Mouse (Mus musculus): ENCODE data around the gene Notch1. TPM values are rescaled to one million over a fixed set of nuclear protein-coding genes. Genes with fewer than 3 reads are reported as not detected.

Notch1 gene
- polyA plus RNA-seq, 1 experiment from 2014 or later: 11.3 TPM

GRCm38 (mm10) chr2:26504772-26505480 lies 11.5 kb downstream of the Notch1 start:
- Histone ChIP-seq H3K27ac (no peak overlapping the region), H3K36me3 (no peaks in the 10 kb centered on the region), H3K4me3 (replicated peaks) (no peak overlapping the region), H3K4me2 (replicated peaks) (peak overlapping the region; percentile 88), H3K9me3 (no peaks in the 10 kb centered on the region), H3K4me1 (replicated peaks) (peaks cover 59% of the 10 kb centered on the region), H3K9ac (no peak overlapping the region), H3K27me3 (replicated peaks) (no peaks in the 10 kb centered on the region)
- ATAC-seq: no peak
- WGBS: 61% methylated on average over 9 of the region's 9 CpGs

GRCm38 (mm10) chr2:26503661-26504575 lies 12.5 kb downstream of the Notch1 start:
- Histone ChIP-seq H3K4me1 (replicated peaks) (peaks cover 65% of the 10 kb centered on the region), H3K36me3 (0 out of 2 replicates have a peak, but pooled peaks cover 2% of the 10 kb centered on the region), H3K27ac (peak overlapping the region; percentile 84), H3K4me3 (replicated peaks) (peak overlapping the region; percentile 81), H3K4me2 (replicated peaks) (peak overlapping the region; percentile 88), H3K9me3 (no peaks in the 10 kb centered on the region), H3K27me3 (replicated peaks) (no peaks in the 10 kb centered on the region), H3K9ac (peak overlapping the region; percentile 86)
- 3% methylated on average over 59 of the region's 59 CpGs for WGBS
- ATAC-seq: peak; percentile 84

GRCm38 (mm10) chr2:26502863-26503631 lies 13.4 kb downstream of the Notch1 start:
- H3K4me1 ChIP-seq (replicated peaks): peaks cover 65% of the 10 kb centered on the region

GRCm38 (mm10) chr2:26502299-26502862 lies 14.1 kb downstream of the Notch1 start:
- Histone ChIP-seq H3K27me3 (replicated peaks) (no peaks in the 10 kb centered on the region), H3K4me2 (replicated peaks) (peak overlapping the region; percentile 88), H3K36me3 (0 out of 2 replicates have a peak, but pooled peaks cover 2% of the 10 kb centered on the region), H3K4me1 (replicated peaks) (peaks cover 69% of the 10 kb centered on the region), H3K9me3 (no peaks in the 10 kb centered on the region), H3K9ac (peak overlapping the region; percentile 86), H3K4me3 (replicated peaks) (peak overlapping the region; percentile 81), H3K27ac (peak overlapping the region; percentile 84)
- ATAC-seq: peak; percentile 43
- under 1% methylated on average over 33 of the region's 33 CpGs for WGBS

More at GRCm38 (mm10) chr2:26502863-26503631, 13.4 kb downstream of the Notch1 start:
- Histone ChIP-seq H3K36me3 (0 out of 2 replicates have a peak, but pooled peaks cover 2% of the 10 kb centered on the region), H3K9me3 (no peaks in the 10 kb centered on the region), H3K9ac (peak overlapping the region; percentile 86), H3K4me2 (replicated peaks) (peak overlapping the region; percentile 88), H3K27ac (peak overlapping the region; percentile 84), H3K4me3 (replicated peaks) (peak overlapping the region; percentile 81), H3K27me3 (replicated peaks) (no peaks in the 10 kb centered on the region)
- no peak; the same call in 1 of the 2 replicates for ATAC-seq
- WGBS: under 1% methylated on average over 57 of the region's 57 CpGs

- 9% methylated on average over 15 of the region's 15 CpGs for WGBS
- peak overlapping the region; percentile 84 for H3K27ac ChIP-seq
- H3K4me2 ChIP-seq (replicated peaks): peak overlapping the region; percentile 88
- H3K4me1 ChIP-seq (replicated peaks): peaks cover 69% of the 10 kb centered on the region
- peak overlapping the region; percentile 81 for H3K4me3 ChIP-seq (replicated peaks)
- 0 out of 2 replicates have a peak, but pooled peaks cover 2% of the 10 kb centered on the region for H3K36me3 ChIP-seq
- H3K9me3 ChIP-seq: no peaks in the 10 kb centered on the region
- no peaks in the 10 kb centered on the region for H3K27me3 ChIP-seq (replicated peaks)
- peak; percentile 48 for ATAC-seq
- peak overlapping the region; percentile 86 for H3K9ac ChIP-seq
Observed at GRCm38 (mm10) chr2:26501651-26502141, 14.8 kb downstream of the Notch1 start.

GRCm38 (mm10) chr2:26500599-26501370 lies 15.7 kb downstream of the Notch1 start:
- Histone ChIP-seq H3K4me3 (replicated peaks) (peak overlapping the region; percentile 81; the same call in 1 of the 2 replicates), H3K4me2 (replicated peaks) (peak overlapping the region; percentile 88), H3K9me3 (no peaks in the 10 kb centered on the region), H3K9ac (no peak overlapping the region; the same call in 1 of the 2 replicates), H3K4me1 (replicated peaks) (peaks cover 75% of the 10 kb centered on the region), H3K36me3 (0 out of 2 replicates have a peak, but pooled peaks cover 2% of the 10 kb centered on the region), H3K27me3 (replicated peaks) (no peaks in the 10 kb centered on the region), H3K27ac (peak overlapping the region; percentile 84)
- 32% methylated on average over 14 of the region's 14 CpGs for WGBS
- ATAC-seq: peak; percentile 40

- Histone ChIP-seq H3K36me3 (0 out of 2 replicates have a peak, but pooled peaks cover 2% of the 10 kb centered on the region), H3K27me3 (replicated peaks) (no peaks in the 10 kb centered on the region), H3K9ac (peak overlapping the region; percentile 21; the same call in 1 of the 2 replicates), H3K4me1 (replicated peaks) (peaks cover 81% of the 10 kb centered on the region), H3K9me3 (no peaks in the 10 kb centered on the region), H3K4me2 (replicated peaks) (peak overlapping the region; percentile 88), H3K27ac (peak overlapping the region; percentile 40), H3K4me3 (replicated peaks) (0 out of 2 replicates have a peak overlapping the region, but pooled peaks have one; percentile 6)
- ATAC-seq: no peak
- 69% methylated on average over 4 of the region's 4 CpGs for WGBS
Observed at GRCm38 (mm10) chr2:26500027-26500598, 16.4 kb downstream of the Notch1 start.

- peaks cover 86% of the 10 kb centered on the region for H3K4me1 ChIP-seq (replicated peaks)
- H3K4me2 ChIP-seq (replicated peaks): no peak overlapping the region
- no peaks in the 10 kb centered on the region for H3K9me3 ChIP-seq
- no peak overlapping the region for H3K4me3 ChIP-seq (replicated peaks)
- H3K27me3 ChIP-seq (replicated peaks): no peaks in the 10 kb centered on the region
- H3K9ac ChIP-seq: no peak overlapping the region
- 57% methylated on average over 8 of the region's 8 CpGs for WGBS
- 0 out of 2 replicates have a peak, but pooled peaks cover 2% of the 10 kb centered on the region for H3K36me3 ChIP-seq
- no peak for ATAC-seq
- no peak overlapping the region for H3K27ac ChIP-seq
Observed at GRCm38 (mm10) chr2:26498694-26499093, 17.8 kb downstream of the Notch1 start.

GRCm38 (mm10) chr2:26497861-26498533 lies 18.5 kb downstream of the Notch1 start:
- Histone ChIP-seq H3K4me3 (replicated peaks) (no peak overlapping the region), H3K27ac (no peak overlapping the region), H3K4me2 (replicated peaks) (no peak overlapping the region), H3K27me3 (replicated peaks) (no peaks in the 10 kb centered on the region), H3K36me3 (0 out of 2 replicates have a peak, but pooled peaks cover 2% of the 10 kb centered on the region), H3K4me1 (replicated peaks) (peaks cover 93% of the 10 kb centered on the region), H3K9me3 (no peaks in the 10 kb centered on the region), H3K9ac (no peak overlapping the region)
- no peak for ATAC-seq
- WGBS: 62% methylated on average over 11 of the region's 11 CpGs

GRCm38 (mm10) chr2:26496451-26496850 lies 20.0 kb downstream of the Notch1 start:
- WGBS: 82% methylated on average over 3 of the region's 3 CpGs
- Histone ChIP-seq H3K27me3 (replicated peaks) (no peaks in the 10 kb centered on the region), H3K4me3 (replicated peaks) (no peak overlapping the region), H3K36me3 (0 out of 2 replicates have a peak, but pooled peaks cover 2% of the 10 kb centered on the region), H3K4me1 (replicated peaks) (peaks cover 93% of the 10 kb centered on the region), H3K9ac (no peak overlapping the region), H3K9me3 (no peaks in the 10 kb centered on the region), H3K4me2 (replicated peaks) (no peak overlapping the region), H3K27ac (0 out of 2 replicates have a peak overlapping the region, but pooled peaks have one; percentile 1)
- ATAC-seq: 0 out of 2 replicates have a peak, but pooled peaks have one; percentile 26
